Mouse (Mus musculus): ENCODE results near the gene Desi1.
A peak's percentile ranks its signal among the peaks of the same experiment; 100 is the strongest.

Desi1 gene

GRCm38 (mm10) chr15:81966062-81966829 lies 67.4 kb downstream of the Desi1 start:
- no peak for DNase-seq (ENCODE audit: low spot score in 2 of 2)

- no peak for DNase-seq (ENCODE audit: low spot score in 2 of 2)
Measured at GRCm38 (mm10) chr15:81964980-81965545, 68.6 kb downstream of the Desi1 start.

GRCm38 (mm10) chr15:81964262-81964661 lies 69.4 kb downstream of the Desi1 start:
- no peak for DNase-seq (ENCODE audit: low spot score in 2 of 2)

GRCm38 (mm10) chr15:81961078-81961451 lies 72.6 kb downstream of the Desi1 start:
- no peak for DNase-seq (ENCODE audit: low spot score in 2 of 2)

- peak; percentile 99 for DNase-seq (ENCODE audit: low spot score in 2 of 2)
Measured at GRCm38 (mm10) chr15:81960171-81961077, 73.2 kb downstream of the Desi1 start, which contains the start of gene Pmm1. Gene Pmm1 (minus strand): TSS chr15:81960930.

- DNase-seq (ENCODE audit: low spot score in 2 of 2), result no peak
Measured at GRCm38 (mm10) chr15:81958906-81959305, 74.8 kb downstream of the Desi1 start.

- no peak for DNase-seq (ENCODE audit: low spot score in 2 of 2)
Measured at GRCm38 (mm10) chr15:81957598-81957997, 76.1 kb downstream of the Desi1 start.

GRCm38 (mm10) chr15:81956457-81956856 lies 77.2 kb downstream of the Desi1 start:
- DNase-seq (ENCODE audit: low spot score in 2 of 2), result peak in 1 of 2 experiments; percentile 53

- no peak for DNase-seq (ENCODE audit: low spot score in 2 of 2)
Measured at GRCm38 (mm10) chr15:81955414-81955813, 78.2 kb downstream of the Desi1 start.

GRCm38 (mm10) chr15:81954716-81955115 lies 78.9 kb downstream of the Desi1 start:
- DNase-seq (ENCODE audit: low spot score in 2 of 2), result no peak

GRCm38 (mm10) chr15:81954151-81954583 lies 79.5 kb downstream of the Desi1 start:
- DNase-seq (ENCODE audit: low spot score in 2 of 2), result no peak

- DNase-seq (ENCODE audit: low spot score in 2 of 2), result no peak
Measured at GRCm38 (mm10) chr15:81952310-81952709, 81.4 kb downstream of the Desi1 start.

- no peak for DNase-seq (ENCODE audit: low spot score in 2 of 2)
Measured at GRCm38 (mm10) chr15:81951159-81951558, 82.5 kb downstream of the Desi1 start.

- DNase-seq (ENCODE audit: low spot score in 2 of 2), result no peak
Measured at GRCm38 (mm10) chr15:81950716-81951115, 82.9 kb downstream of the Desi1 start.

- no peak for DNase-seq (ENCODE audit: low spot score in 2 of 2)
Measured at GRCm38 (mm10) chr15:81949476-81950131, 84.1 kb downstream of the Desi1 start.

- no peak for DNase-seq (ENCODE audit: low spot score in 2 of 2)
Measured at GRCm38 (mm10) chr15:81949076-81949475, 84.6 kb downstream of the Desi1 start.

GRCm38 (mm10) chr15:81943176-81943749 lies 90.4 kb downstream of the Desi1 start:
- no peak for DNase-seq (ENCODE audit: low spot score in 2 of 2)

Data from spleen, postnatal 14 days (tissue).